Mouse (Mus musculus): Measurements from ENCODE around the gene Fem1b. TPM values are rescaled to one million over a fixed set of nuclear protein-coding genes. Genes with fewer than 3 reads are reported as not detected.

Gene Fem1b
- total and polyA plus RNA-seq, 2 experiments = 3.3 to 12.4 TPM

- no peak overlapping the region for H3K4me3 ChIP-seq (ENCODE audit: insufficient read depth, low read depth, low read length)
- DNase-seq (ENCODE audit: extremely low read depth, low read depth, low spot score) = peak; percentile 37
- H3K27ac ChIP-seq (replicated peaks; ENCODE audit: insufficient read depth, low read depth, low read length) = no peak overlapping the region
- no peaks in the 10 kb centered on the region for H3K27me3 ChIP-seq (ENCODE audit: control insufficient read depth, insufficient read depth, low read length)
- TF ChIP-seq CTCF (IDR thresholded peaks at IDR 0.05; ENCODE audit: low read depth, low read length) = no peak
- no peak for TF ChIP-seq POLR2A (IDR thresholded peaks at IDR 0.05; ENCODE audit: extremely low read depth, insufficient read depth, low read length)
- H3K9ac ChIP-seq (ENCODE audit: low read depth, low read length) = no peak overlapping the region
- peaks cover 2% of the 10 kb centered on the region for H3K4me1 ChIP-seq (ENCODE audit: control insufficient read depth, insufficient read depth, low read length)
- no peaks in the 10 kb centered on the region for H3K79me2 ChIP-seq (ENCODE audit: control insufficient read depth, insufficient read depth, low read length)
- no peaks in the 10 kb centered on the region for H3K36me3 ChIP-seq (ENCODE audit: control insufficient read depth, insufficient read depth, low read length)
- WGBS = 54% methylated on average over 4 of the region's 4 CpGs
Observed at GRCm38 (mm10) chr9:62835705-62836446, 24.1 kb upstream of the Fem1b start.

- Histone ChIP-seq H3K79me2 (ENCODE audit: control insufficient read depth, insufficient read depth, low read length) (no peaks in the 10 kb centered on the region), H3K4me1 (ENCODE audit: control insufficient read depth, insufficient read depth, low read length) (peaks cover 2% of the 10 kb centered on the region), H3K36me3 (ENCODE audit: control insufficient read depth, insufficient read depth, low read length) (no peaks in the 10 kb centered on the region), H3K27me3 (ENCODE audit: control insufficient read depth, insufficient read depth, low read length) (no peaks in the 10 kb centered on the region), H3K9ac (ENCODE audit: low read depth, low read length) (no peak overlapping the region), H3K4me3 (ENCODE audit: insufficient read depth, low read depth, low read length) (no peak overlapping the region), H3K27ac (replicated peaks; ENCODE audit: insufficient read depth, low read depth, low read length) (no peak overlapping the region)
- 28% methylated on average over 5 of the region's 5 CpGs for WGBS
- TF ChIP-seq CTCF (IDR thresholded peaks at IDR 0.05; ENCODE audit: low read depth, low read length) = no peak
- no peak for TF ChIP-seq POLR2A (IDR thresholded peaks at IDR 0.05; ENCODE audit: extremely low read depth, insufficient read depth, low read length)
- DNase-seq (ENCODE audit: extremely low read depth, low read depth, low spot score) = peak; percentile 51
Observed at GRCm38 (mm10) chr9:62834906-62835305, 23.2 kb upstream of the Fem1b start.

DNA sequence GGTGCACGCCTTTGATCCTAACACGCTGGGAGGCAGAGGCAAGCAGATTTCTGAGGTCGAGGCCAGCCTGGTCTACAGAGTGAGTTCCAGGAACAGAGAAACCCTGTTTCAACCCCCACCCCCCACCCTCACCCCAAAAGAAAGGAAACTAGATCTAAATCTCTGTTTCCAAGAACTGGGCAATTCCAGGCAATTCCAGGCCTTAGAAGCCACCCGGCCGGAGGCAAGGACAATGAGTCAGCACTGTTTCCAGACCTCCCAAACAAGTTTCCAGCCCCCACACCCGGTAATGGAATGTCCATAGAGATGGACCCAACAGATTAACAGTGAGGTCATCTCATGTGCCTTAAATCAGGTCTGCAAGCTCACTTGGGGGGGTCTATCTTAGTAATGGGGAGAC, 18.1 kb upstream of the Fem1b start:
- H3K36me3 ChIP-seq (ENCODE audit: control insufficient read depth, insufficient read depth, low read length) = no peaks in the 10 kb centered on the region
- no peak overlapping the region for H3K9ac ChIP-seq (ENCODE audit: low read depth, low read length)
- WGBS = 83% methylated on average over 6 of the region's 6 CpGs
- DNase-seq (ENCODE audit: extremely low read depth, low read depth, low spot score) = no peak
- no peak overlapping the region for H3K4me3 ChIP-seq (ENCODE audit: insufficient read depth, low read depth, low read length)
- no peak overlapping the region for H3K27ac ChIP-seq (replicated peaks; ENCODE audit: insufficient read depth, low read depth, low read length)
- no peaks in the 10 kb centered on the region for H3K79me2 ChIP-seq (ENCODE audit: control insufficient read depth, insufficient read depth, low read length)
- 0 out of 2 replicates have a peak, but pooled peaks cover 1% of the 10 kb centered on the region for H3K4me1 ChIP-seq (ENCODE audit: control insufficient read depth, insufficient read depth, low read length)
- no peaks in the 10 kb centered on the region for H3K27me3 ChIP-seq (ENCODE audit: control insufficient read depth, insufficient read depth, low read length)
- TF ChIP-seq CTCF (IDR thresholded peaks at IDR 0.05; ENCODE audit: low read depth, low read length) = no peak
- TF ChIP-seq POLR2A (IDR thresholded peaks at IDR 0.05; ENCODE audit: extremely low read depth, insufficient read depth, low read length) = no peak

- Histone ChIP-seq H3K9ac (ENCODE audit: low read depth, low read length) (no peak overlapping the region), H3K36me3 (ENCODE audit: control insufficient read depth, insufficient read depth, low read length) (no peaks in the 10 kb centered on the region), H3K27me3 (ENCODE audit: control insufficient read depth, insufficient read depth, low read length) (no peaks in the 10 kb centered on the region), H3K27ac (replicated peaks; ENCODE audit: insufficient read depth, low read depth, low read length) (no peak overlapping the region), H3K4me3 (ENCODE audit: insufficient read depth, low read depth, low read length) (no peak overlapping the region), H3K79me2 (ENCODE audit: control insufficient read depth, insufficient read depth, low read length) (no peaks in the 10 kb centered on the region), H3K4me1 (ENCODE audit: control insufficient read depth, insufficient read depth, low read length) (0 out of 2 replicates have a peak, but pooled peaks cover 1% of the 10 kb centered on the region)
- TF ChIP-seq POLR2A (IDR thresholded peaks at IDR 0.05; ENCODE audit: extremely low read depth, insufficient read depth, low read length) = no peak
- peak; percentile 94 for TF ChIP-seq CTCF (IDR thresholded peaks at IDR 0.05; ENCODE audit: low read depth, low read length)
- under 1% methylated on average over 23 of the region's 23 CpGs for WGBS
- peak; percentile 93 for DNase-seq (ENCODE audit: extremely low read depth, low read depth, low spot score)
Observed at GRCm38 (mm10) chr9:62828662-62829086, 16.9 kb upstream of the Fem1b start.

DNA sequence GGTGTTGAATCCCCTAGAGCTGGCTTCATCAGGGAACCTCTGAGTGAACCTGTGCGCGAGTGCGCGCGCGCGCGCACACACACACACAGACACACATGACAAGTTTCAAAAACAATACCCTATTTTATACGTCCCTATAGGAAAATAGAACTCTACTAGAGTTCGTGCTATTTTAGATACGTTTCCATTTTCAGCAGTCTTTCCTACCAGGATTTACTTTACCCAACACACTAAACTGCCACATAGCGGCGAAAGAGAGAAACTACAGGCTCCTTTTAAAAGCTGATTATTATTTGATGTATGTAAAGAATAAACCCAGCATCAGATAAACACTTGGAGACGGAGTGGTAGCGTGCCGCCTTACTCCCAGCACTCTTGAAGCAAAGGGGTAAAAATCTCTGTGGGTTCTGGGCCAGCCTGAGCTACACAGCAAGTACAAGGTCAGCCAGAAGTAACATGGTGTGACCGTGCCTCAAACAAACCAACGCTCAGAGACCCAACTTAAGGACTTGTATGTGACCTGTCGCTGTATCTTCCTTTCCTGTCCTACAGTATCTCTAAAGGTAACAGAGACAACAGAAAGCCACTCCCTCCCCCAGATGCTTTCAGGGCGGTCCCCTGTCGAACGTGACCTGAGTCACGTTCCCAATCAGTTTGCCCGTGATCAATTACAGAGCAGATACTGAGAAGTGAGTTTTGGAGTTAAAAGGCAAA, 16.4 kb upstream of the Fem1b start:
- Histone ChIP-seq H3K36me3 (ENCODE audit: control insufficient read depth, insufficient read depth, low read length) (no peaks in the 10 kb centered on the region), H3K4me3 (ENCODE audit: insufficient read depth, low read depth, low read length) (no peak overlapping the region), H3K4me1 (ENCODE audit: control insufficient read depth, insufficient read depth, low read length) (0 out of 2 replicates have a peak, but pooled peaks cover 1% of the 10 kb centered on the region), H3K27me3 (ENCODE audit: control insufficient read depth, insufficient read depth, low read length) (no peaks in the 10 kb centered on the region), H3K27ac (replicated peaks; ENCODE audit: insufficient read depth, low read depth, low read length) (no peak overlapping the region), H3K9ac (ENCODE audit: low read depth, low read length) (no peak overlapping the region), H3K79me2 (ENCODE audit: control insufficient read depth, insufficient read depth, low read length) (no peaks in the 10 kb centered on the region)
- DNase-seq (ENCODE audit: extremely low read depth, low read depth, low spot score) = peak; percentile 37
- WGBS = 8% methylated on average over 24 of the region's 24 CpGs
- TF ChIP-seq POLR2A (IDR thresholded peaks at IDR 0.05; ENCODE audit: extremely low read depth, insufficient read depth, low read length) = no peak
- TF ChIP-seq CTCF (IDR thresholded peaks at IDR 0.05; ENCODE audit: low read depth, low read length) = no peak
